Mouse (Mus musculus): ENCODE results near the gene Nfam1. TPM values are rescaled to one million over a fixed set of nuclear protein-coding genes. Genes with fewer than 3 reads are reported as not detected.

Nfam1 gene
- polyA plus RNA-seq (2017; shearing (Covaris generic)), result 0.68 TPM

DNA sequence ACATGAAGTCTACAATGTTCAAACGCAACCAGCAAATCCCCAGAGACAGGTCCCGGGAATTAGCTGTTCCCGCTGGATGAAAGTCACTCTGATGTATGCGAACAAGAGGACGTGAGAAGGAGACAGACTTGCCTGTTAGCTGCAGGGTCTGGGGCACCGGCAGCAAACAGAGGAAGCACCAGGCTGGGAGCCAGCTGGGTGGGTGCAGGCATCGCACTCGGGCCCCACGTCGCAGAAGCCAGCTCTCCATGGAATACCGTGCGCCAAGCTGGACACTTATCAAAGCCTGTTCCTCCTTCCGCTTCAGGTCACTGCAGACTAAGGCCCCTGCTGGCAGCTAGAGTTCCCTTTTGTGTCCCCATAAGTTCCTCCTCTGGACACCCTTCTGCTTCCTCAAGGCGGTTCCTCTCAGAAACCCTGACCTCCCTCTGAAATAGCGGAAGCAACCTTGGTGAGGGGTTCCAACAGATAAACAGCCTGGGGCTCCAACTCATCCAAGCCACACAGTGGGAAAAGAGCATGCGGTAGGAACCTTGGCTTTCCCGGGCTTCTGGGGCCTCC, at the start of gene Nfam1:
Gene Nfam1 (minus strand): TSS at position 326 of the 561 bp plus-strand sequence.

DNA sequence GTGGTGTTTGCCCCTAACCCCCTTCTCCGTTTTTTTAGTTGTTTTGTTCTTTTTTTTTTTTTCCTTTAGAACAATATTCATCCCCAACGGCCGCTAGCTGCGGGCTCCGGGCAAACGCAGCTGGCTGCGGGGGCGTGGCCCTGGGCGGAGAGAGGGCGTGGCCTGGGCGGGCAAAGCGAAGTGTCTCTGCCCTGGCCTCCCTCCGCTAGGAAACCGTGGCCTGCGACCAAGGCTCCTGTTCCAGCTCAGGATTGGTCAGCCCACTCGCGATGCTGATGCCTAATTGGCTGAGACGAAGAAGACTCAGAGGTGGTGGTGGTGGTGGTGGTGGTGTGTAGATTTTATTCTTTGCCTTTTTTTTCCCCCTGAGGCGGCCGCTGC, 45.4 kb downstream of the Nfam1 start, which contains the start of gene Tcf20:
Gene Tcf20 (minus strand): TSS at position 141 of the 381 bp plus-strand sequence.

Other genes with a start within 250 kb of the Nfam1 start
- not detected for gene Cyp2d26, start 239.0 kb downstream of the Nfam1 start, polyA plus RNA-seq (2017; shearing (Covaris generic))
- 6.0 TPM for gene Tcf20, start 45.4 kb downstream of the Nfam1 start, polyA plus RNA-seq (2017; shearing (Covaris generic))
- 94.5 TPM for gene Serhl, start 56.2 kb upstream of the Nfam1 start, polyA plus RNA-seq (2017; shearing (Covaris generic))
- 96.5 TPM for gene Rrp7a, start 89.5 kb upstream of the Nfam1 start, polyA plus RNA-seq (2017; shearing (Covaris generic))
- 185 TPM for gene Poldip3, start 116.1 kb upstream of the Nfam1 start, polyA plus RNA-seq (2017; shearing (Covaris generic))
- gene Cyb5r3, start 139.3 kb upstream of the Nfam1 start, polyA plus RNA-seq (2017; shearing (Covaris generic)), result 92.2 TPM
- 0.26 TPM for gene A4galt, start 218.5 kb upstream of the Nfam1 start, polyA plus RNA-seq (2017; shearing (Covaris generic))

All from activated CD4-positive, CD25-positive, alpha-beta regulatory T cell, adult 9 weeks (primary cell).